Mouse (Mus musculus) C2C12 (cell line): ENCODE measurements around the gene Tmem245.

Experiments
- CTCF ChIP-seq: IDR thresholded peaks from one replicate; pipeline ENCODE4 v1.5.1; 2011; ENCODE audit not compliant: control insufficient read depth, insufficient read depth, insufficient read length
- MAX ChIP-seq: IDR thresholded peaks from one replicate; pipeline ENCODE4 v1.6.1; 2011; ENCODE audit warnings: mild to moderate bottlenecking, control low read depth
- MYOD1 ChIP-seq: IDR thresholded peaks from one replicate; pipeline ENCODE4 v1.6.1; 2011; ENCODE audit warnings: low read depth; ENCODE audit not compliant: control insufficient read depth, insufficient read length
- USF1 ChIP-seq: IDR thresholded peaks from one replicate; pipeline ENCODE4 v1.6.1; 2011; ENCODE audit warnings: low read depth, mild to moderate bottlenecking, control low read depth, moderate library complexity

DNA sequence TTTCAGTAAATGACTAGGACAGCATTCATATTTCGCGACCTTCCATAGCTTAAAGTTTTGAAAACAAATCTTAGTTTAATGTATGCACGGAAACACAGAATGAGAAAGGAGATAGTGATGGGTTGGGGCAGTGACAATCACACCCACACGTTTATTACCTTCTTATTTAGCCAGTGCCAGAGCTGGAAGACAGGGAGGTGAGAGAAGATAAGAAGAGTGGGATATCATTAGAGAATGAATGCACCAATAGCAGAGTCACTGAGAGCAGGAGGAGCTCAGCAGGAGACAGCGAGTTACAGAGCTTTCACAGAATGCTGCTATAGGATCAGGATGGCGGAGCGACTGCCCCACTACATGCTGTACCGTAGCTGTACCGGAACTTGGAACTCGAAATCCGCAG, 25.0 kb downstream of the Tmem245 start:
- no peak for TF ChIP-seq USF1
- TF ChIP-seq MAX: no peak
- TF ChIP-seq CTCF: no peak
- TF ChIP-seq MYOD1: no peak
